Mouse (Mus musculus) 3T3-L1 (cell line): Measurements from ENCODE around the gene Slc23a3.

Experiments
- DNase-seq: peaks from one replicate; pipeline ENCODE4 v3.0.0-alpha.2; 2015; ENCODE audit warnings: low read depth, low spot score

The Slc23a3 gene

DNA sequence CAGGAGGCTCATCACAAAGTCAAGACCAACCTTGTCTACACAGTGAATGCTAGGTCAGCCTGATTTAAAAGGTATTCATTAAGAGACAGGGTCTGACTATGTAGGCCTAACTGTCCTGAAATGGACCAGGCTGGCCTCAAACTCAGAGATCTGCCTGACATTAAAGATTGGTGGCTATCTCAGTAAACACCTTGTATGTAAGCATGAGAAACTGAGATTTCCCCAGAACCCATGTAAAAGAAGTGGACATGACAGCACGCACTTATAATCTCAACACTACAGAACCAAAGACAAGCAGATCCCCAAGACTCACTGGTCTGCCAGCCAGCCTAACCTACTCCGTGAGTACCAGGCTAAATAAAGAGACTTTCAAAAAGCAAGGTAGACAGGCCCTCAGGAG lies 4.8 kb upstream of the Slc23a3 start:
- DNase-seq, result no peak

DNA sequence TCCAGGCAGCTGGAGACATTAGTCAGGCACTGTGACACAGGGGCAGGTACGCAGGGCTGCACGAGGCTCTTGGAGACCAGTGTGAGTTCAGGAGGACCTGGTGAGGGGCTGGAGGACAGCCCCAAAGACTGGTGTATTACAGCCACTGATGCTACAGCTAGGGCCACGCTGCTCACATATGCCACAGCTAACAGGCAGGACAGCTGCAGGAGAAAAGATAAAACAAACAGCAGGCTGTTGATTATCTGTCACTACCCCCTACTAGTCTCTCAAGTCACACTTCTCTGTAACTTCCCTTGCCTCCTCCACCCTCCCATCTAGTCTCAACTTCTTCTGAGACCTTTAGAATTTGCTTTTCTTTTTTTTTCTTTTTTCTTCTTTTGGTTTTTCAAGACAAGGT lies 3.0 kb upstream of the Slc23a3 start:
- DNase-seq, result no peak

DNA sequence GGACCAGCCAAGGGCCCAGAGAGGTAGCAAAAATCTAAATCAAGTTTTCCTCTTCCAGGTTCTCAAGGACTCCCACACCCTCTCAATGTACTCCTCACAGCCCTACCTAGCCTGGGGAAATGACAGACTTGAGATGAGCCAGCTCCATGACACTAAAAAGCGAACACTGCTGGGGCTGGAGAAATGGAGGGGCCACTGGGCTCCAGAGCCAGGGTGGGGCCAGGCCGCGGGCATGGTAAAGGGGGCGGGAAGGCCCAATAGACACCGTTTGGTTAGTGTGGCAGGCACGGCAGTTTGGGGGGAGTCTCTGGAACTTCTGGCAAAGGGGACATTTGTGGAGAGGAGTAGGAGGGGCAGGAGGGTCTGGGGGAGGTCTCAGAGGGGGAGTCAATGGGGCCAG lies 2.6 kb upstream of the Slc23a3 start:
- DNase-seq, result no peak

DNA sequence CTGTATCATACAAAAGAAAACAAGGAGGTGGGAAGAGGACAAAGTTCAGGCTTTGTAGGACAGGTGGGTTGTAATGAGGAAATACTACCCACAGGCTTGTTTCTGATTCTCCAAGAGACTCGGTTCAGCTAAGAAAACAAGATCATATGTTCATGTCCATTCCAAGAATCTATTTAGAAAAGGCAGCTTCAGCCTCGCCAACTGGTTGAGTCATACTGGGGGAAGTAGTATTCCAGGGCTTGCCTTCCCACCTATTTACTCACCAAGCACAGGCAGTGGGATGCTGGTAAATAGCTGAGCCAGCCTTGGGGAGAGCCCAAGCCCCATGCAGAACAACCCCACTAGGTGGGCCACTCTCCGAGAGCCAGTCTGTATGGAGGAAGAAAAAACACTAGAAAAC lies 5.0 kb downstream of the Slc23a3 start:
- DNase-seq, result peak; percentile 34

DNA sequence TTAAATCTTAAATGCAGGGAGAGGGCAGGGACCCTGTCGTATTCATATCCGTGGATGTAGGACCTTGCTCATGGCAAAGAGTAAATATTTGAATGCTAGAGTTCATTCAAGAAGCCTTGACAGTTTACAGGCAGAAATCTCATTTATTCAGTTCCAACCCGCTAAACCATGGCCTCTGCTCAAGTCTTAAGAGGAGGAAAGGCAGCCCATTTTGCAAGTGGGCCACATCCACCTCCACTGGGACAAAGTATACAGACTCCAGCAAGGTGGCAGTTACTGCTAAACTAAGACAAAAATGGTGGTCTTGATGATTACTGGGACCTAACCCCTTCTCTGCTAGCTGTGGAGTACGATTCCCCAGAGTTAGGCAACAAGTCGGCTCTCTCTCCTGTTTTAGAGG lies 8.3 kb downstream of the Slc23a3 start:
- DNase-seq, result no peak

DNA sequence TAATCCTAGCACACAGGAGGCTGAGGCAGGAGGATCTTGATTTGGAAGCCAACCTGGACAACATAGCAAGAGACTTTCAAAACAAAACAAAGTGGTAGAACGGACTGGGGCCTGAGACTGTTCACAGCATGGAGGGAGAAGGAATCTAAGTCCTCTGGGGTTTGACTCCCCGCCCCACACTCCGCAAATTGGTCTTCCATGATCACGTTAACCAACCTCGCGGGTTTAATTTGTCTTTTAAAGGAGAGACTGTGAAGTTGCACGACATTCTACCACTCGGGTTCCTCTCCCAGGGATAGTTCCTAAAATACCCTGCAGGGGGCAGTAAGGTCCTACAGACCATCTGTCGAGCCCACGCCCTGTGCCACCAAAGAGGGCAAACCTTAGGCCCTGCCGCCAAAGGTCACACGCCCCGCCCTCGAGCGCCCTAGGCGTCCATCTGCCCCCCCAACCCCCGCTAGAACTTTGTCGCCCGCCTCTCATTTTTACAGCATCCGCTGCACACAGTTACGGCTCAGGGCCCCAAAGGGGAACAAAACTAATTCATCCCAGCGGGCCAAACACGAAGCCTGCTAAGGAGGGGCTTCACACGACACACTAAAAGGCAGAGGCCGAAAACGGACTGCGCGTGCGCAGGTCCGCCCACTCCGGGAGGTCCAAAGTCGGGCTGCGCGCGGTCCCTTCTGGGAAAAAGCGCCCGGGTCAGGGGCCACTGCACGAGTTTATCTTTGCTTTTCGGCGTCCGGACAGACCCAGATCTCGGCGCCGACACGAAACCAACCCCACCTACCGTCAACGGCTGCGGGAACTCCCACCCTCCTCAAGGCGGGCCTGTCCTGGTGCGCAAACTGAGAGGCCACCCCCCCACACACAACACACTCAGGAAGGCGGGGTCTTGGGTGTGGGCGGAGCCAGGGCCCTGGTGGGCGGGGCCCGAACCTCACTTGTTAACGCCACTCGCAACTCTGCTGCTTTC lies 9.1 kb downstream of the Slc23a3 start, which contains the start of gene Nhej1:
Nhej1 (minus strand) TSS at position 855 of the 976 bp plus-strand sequence.
- peak; percentile 96 for DNase-seq

DNA sequence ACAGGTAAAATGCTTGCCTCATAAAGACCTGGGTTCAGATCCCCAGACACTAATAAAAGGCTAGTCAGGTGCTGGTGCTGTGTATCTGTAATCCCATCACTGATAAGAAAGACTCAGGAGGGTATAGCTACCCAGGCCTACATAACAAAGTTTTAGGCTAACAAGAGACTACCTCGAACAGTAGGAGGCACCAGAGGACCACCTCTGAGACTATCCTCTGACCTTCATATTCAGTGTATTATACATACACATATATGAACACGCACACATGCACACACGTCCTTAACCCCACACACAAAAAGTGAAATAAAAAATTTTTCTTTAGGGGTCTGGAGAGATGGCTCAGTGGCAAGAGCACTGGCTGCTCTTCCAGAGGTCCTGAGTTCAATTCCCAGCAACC lies 11.5 kb downstream of the Slc23a3 start:
- no peak for DNase-seq
